Mouse (Mus musculus) heart, postnatal 0 days (tissue): ENCODE results near the gene Efnb3.

ENCODE experiments used
- CTCF ChIP-seq: IDR thresholded peaks from 2 replicates; pipeline ENCODE4 v1.5.1; 2016; ENCODE audit warnings: antibody characterized with exemption, control low read depth, low read depth
- EP300 ChIP-seq: IDR thresholded peaks from 2 replicates; pipeline ENCODE4 v1.6.1; 2016; ENCODE audit warnings: antibody characterized with exemption, low read depth

DNA sequence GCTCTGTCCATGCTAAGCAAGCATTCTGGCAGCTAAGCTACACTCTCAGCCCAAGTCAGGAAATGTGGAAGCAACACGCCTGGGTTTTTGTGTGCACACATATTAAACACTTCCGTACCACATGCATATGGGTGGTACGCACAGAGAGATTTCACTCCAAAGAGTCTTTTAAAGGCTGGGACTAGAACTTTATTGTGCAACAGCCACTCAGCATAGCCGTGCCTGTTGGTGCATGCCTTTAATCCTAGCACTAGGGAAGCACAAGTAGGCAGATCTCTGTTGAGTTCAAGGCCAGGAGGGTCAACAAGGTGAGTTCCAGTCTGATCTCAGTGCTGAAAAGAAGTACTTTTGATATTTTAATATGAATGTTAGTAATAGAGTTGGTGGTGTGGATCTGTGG lies 36.4 kb downstream of the Efnb3 start:
- TF ChIP-seq CTCF = no peak
- TF ChIP-seq EP300 = no peak
